Mouse (Mus musculus): ENCODE measurements around the gene Phf21a.

DNA sequence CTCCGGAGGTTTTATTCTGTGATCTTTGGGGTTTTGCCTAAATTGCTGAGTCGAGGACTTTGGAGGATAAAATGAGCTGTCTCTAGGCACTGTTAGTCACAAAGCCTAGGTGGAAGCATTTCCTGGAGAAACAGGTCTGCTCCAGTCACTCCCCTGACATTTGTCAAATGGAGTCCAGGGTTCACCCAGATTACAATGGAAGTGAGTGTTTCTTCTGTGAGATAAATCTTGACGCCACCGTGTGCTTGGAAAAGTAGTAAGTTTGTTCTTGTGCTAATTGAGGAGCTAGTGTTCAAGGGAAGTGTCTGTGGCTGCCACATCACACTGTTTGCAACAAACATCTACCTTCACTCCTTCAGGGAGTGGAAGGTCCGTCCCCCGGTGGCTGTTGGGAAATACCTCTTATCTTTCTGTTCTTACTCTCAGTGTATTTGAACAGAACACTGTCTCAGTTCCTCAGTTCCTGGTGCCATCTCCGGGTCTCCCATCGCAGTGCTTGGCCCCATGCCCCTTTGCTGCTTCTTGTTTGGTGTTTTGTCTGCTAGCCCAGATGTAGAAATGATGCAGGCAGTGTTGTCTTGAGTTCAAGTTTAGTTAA lies 78.2 kb downstream of the Phf21a start:
- TF ChIP-seq CTCF (IDR thresholded peaks at IDR 0.05; ENCODE audit: low read depth, low read length) (no peak), EP300 (IDR thresholded peaks at IDR 0.05; ENCODE audit: insufficient read depth, low read depth, low read length) (no peak), POLR2A (IDR thresholded peaks at IDR 0.05; ENCODE audit: insufficient read depth, low read length) (no peak)
